Mouse (Mus musculus): Measurements from ENCODE around the gene Max. TPM values are rescaled to one million over a fixed set of nuclear protein-coding genes. Genes with fewer than 3 reads are reported as not detected.

The Max gene
- total RNA-seq, 2 experiments from 2014 or later, result 79.3 to 81.0 TPM

DNA sequence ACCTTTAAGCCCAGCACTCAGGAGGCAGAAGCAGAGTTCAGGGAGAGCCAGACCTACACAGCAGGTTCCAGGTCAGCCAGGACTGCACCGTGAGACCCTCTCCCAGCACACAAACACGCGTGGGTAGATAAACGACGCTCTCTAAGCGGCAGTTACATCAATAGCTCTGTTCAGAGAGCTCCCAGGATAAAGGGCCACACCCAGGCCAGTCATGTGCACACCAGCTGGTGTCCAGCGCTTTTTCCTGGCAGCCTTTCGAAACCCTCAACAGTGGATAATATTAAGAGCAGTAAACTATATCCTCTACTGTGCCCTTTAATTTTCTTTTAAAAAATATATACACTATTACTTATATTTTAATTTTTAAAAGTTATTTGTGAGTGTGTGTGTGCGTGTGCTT lies 49.8 kb downstream of the Max start:
- Histone ChIP-seq H3K4me3 (no peak overlapping the region), H3K27ac (no peak overlapping the region)
- intact Hi-C loops (cut with DNase I), result no loop called here
- no peak for TF ChIP-seq CTCF (IDR thresholded peaks at IDR 0.05)
- DNase-seq (ENCODE audit: extremely low spot score in 1 of 2, low spot score in 2 of 2), result no peak

DNA sequence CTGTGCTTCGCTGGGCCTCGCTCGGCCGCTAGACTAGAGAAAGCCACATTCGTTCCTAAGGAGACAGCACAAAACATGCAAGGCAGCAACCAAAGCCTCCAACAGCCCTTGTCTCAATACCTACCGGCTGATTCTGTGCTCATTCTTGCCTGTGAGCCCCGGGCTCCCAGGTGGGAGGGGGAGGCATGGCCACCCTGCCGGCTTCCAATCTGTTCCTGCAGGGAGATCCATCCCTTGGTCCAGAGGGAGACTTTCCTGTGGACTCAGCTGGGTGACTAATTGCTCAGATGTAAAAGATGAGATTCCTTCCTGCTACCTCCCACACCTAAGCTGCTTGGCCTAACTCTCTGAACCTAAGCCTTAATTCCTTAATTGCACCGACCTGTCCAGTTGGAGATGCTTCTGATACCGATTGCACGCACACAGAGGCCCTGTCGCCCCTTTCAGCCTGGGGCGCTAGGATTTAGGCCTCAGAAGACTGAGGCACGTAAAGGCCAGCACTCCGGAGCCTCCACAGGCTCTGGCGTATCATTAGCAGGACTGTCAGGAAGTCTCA lies 50.8 kb downstream of the Max start:
- no peak overlapping the region for H3K27ac ChIP-seq
- H3K4me3 ChIP-seq, result no peak overlapping the region
- no peak for DNase-seq (ENCODE audit: extremely low spot score in 1 of 2, low spot score in 2 of 2)
- intact Hi-C loops (cut with DNase I), result no loop called here
- TF ChIP-seq CTCF (IDR thresholded peaks at IDR 0.05), result no peak

DNA sequence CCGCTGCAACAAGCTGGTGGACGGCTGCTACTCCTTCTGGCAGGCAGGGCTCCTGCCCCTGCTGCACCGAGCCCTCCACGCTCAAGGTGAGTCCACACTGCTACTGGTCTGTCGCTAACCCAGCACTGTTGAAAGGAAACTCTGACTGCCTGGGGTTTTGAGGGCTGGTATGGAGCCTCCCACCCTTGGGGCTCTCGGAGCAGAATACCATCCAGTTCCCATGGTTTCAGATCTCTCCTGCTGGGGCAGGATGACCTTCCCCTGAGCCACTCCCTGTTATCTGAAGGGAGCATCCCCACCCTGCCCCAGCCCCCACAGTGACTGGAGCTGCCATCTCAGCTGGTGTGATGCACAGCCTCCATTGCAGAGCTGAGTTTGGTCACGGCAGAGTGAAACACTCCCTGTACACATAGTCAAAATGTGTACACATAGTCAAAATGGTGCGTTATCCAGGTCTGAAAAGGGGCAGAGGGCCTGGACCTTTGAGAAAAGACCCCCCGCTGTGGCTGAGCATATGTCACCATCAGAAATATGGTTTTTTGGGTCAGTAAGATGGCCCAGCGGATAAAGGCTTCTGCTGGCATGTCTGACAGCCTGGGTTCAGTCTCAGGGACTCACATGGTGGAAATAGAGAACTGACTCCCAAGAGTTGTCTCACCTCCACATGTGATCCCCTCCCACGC lies 51.6 kb downstream of the Max start:
- DNase-seq (ENCODE audit: extremely low spot score in 1 of 2, low spot score in 2 of 2), result no peak
- Histone ChIP-seq H3K4me3 (no peak overlapping the region), H3K27ac (no peak overlapping the region)
- intact Hi-C loops (cut with DNase I), result no loop called here
- no peak for TF ChIP-seq CTCF (IDR thresholded peaks at IDR 0.05)

DNA sequence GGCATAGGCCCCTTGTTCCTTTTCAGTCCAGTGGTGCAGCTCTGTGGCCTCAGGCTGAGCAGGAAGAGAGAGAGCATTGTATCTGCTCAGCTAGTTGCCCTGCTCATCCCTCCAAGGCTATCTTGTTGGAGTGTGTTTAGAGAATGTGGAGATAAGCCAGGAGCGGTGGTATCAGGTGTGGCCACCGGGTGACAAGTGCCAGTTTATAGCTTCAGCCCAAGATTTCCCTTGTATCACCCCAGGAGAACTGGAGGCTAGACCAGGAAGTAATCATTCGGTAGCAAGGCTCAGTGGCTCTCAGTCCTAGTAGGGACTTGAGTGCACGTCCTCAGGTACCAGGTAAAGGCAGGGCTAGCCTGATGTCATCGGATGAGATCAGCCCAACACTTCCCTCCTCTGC lies 52.8 kb downstream of the Max start:
- H3K27ac ChIP-seq, result no peak overlapping the region
- no peak overlapping the region for H3K4me3 ChIP-seq
- no peak for TF ChIP-seq CTCF (IDR thresholded peaks at IDR 0.05)
- intact Hi-C loops (cut with DNase I), result no loop called here
- no peak for DNase-seq (ENCODE audit: extremely low spot score in 1 of 2, low spot score in 2 of 2)

DNA sequence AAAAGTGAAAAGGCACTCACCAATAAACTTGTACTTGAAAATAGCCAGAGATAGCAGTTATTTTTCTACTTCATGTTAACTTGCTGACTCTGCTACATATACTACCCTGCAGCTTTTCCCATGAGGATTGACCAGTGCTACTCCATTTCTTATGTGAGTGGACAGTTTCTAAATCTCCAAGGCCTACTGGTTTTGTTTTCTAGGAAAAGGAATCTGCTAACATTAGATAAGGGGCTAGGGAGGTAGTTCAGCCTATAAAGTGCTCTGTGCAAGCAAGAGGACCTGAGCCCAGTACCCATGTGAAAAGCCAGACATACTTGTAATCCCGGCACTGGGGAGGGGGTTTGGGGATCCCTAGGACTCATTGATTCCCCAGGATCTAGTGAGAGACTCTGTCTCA lies 55.7 kb downstream of the Max start:
- intact Hi-C loops (cut with DNase I), result no loop called here
- Histone ChIP-seq H3K4me3 (no peak overlapping the region), H3K27ac (no peak overlapping the region)
- no peak for TF ChIP-seq CTCF (IDR thresholded peaks at IDR 0.05)
- DNase-seq (ENCODE audit: extremely low spot score in 1 of 2, low spot score in 2 of 2), result no peak

DNA sequence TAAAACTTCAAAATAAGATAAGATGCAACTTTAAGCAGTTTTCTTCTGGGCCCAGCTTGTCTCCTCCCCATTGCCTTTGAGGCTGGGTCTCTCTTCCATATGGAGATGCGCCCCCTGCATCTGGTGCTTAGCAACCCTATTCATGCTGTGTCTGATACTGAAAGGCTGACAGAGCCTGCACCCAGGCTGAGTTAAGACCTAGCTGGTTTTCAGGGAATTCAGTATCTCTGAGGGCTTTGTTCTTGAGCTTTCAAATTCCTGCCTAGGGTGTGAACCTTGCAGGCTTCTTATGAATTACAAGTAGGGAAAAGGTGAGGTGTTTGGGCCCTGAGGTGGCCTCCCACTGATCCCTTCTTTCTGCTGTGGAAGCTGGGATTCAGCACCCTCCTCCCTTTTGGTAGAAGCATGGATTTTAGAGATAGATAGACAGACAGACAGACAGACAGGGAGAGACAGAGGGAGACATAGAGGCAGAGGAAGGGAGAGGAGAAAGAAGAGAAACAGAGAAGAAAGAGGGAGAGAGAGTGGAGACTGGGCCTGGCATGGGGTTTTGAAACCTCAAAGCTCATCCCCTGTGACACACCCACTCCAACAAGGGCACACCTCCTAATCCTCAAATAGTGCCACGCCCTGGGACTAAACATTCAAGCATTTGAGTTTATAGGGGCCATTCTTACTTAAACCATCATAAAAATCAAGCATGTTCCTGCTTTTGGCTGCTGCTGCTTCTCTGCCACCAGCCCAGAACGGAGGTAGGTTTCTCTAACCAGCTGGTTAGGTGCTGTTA lies 60.3 kb downstream of the Max start:
- Histone ChIP-seq H3K27ac (no peak overlapping the region), H3K4me3 (no peak overlapping the region)
- intact Hi-C loops (cut with DNase I), result no loop called here
- no peak for TF ChIP-seq CTCF (IDR thresholded peaks at IDR 0.05)
- DNase-seq (ENCODE audit: extremely low spot score in 1 of 2, low spot score in 2 of 2), result no peak

DNA sequence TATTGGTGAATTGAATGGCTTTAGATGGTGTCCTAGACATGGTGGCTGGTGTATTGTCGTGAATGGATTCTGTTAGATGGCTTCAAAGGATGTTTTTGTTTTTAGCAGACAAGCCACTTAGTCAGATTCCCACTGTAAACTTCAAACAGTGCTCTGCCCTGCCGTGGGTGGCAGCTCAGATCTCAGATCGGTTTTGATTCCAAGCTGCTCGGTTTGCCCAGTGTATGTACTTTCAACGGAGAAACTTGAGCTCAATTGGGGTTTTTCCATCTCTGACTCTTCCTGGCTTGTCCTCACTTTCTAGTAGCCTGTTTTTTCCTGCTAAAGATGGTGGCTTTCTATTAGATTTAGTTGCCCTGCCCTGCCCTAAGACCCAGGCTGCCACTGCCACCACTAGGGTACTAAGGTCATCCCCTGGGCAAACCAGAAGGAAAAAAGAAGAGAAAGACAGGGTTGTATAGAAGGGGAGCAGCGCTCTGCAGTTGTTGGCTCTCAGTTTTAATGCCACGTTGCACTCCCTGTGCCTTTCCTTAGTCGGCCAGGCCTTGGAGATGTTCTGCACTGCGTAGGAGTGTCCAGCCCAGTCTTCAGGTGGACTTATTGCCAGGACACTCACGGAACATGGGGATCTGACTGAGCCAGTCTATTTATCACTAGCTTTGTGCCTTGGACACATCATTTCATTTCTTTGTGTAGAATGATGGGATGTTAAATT lies 62.6 kb downstream of the Max start:
- no peak for DNase-seq (ENCODE audit: extremely low spot score in 1 of 2, low spot score in 2 of 2)
- intact Hi-C loops (cut with DNase I), result no loop called here
- no peak for TF ChIP-seq CTCF (IDR thresholded peaks at IDR 0.05)
- Histone ChIP-seq H3K27ac (no peak overlapping the region), H3K4me3 (no peak overlapping the region)

DNA sequence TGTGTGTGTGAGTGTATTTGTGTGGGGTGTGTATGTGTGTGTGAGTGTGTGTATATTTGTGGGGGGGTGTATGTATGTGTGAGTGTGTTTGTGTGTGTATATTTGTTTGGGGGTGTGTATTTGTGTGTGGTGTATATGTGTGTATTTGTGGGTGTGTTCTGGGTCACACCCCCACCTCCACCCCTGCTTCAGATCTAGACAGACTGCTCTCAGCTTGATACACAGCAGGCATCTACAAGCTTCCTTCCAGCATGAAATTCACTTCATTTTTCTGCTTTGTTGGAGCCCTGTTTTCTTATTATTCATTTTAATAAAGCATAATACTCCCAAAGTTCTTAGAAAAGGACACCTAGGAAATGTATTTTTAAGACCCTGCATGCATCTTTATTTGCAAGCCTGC lies 63.9 kb downstream of the Max start:
- no peak for DNase-seq (ENCODE audit: extremely low spot score in 1 of 2, low spot score in 2 of 2)
- Histone ChIP-seq H3K27ac (no peak overlapping the region), H3K4me3 (no peak overlapping the region)
- no peak for TF ChIP-seq CTCF (IDR thresholded peaks at IDR 0.05)
- intact Hi-C loops (cut with DNase I), result no loop called here

DNA sequence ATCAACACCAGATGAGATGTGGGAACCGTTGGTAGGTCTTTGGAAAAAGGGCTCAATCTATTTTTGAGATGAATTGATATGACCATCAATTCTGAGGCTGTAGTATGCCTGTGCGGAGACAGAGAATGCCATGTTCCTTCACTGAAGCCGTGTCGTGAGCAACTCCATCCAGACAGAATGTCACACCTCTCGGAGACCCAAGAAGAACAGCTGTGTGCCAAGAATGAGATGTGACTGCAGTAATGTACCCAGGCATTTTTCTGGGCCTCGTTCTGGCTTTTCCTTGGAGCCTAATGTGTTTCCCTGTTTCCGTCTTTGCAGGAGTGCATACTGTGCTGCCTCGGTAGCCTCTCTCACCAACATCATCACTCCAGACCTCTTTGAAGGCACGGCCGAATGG lies 65.0 kb downstream of the Max start:
- intact Hi-C loops (cut with DNase I), result no loop called here
- Histone ChIP-seq H3K4me3 (no peak overlapping the region), H3K27ac (no peak overlapping the region)
- no peak for TF ChIP-seq CTCF (IDR thresholded peaks at IDR 0.05)
- no peak for DNase-seq (ENCODE audit: extremely low spot score in 1 of 2, low spot score in 2 of 2)

DNA sequence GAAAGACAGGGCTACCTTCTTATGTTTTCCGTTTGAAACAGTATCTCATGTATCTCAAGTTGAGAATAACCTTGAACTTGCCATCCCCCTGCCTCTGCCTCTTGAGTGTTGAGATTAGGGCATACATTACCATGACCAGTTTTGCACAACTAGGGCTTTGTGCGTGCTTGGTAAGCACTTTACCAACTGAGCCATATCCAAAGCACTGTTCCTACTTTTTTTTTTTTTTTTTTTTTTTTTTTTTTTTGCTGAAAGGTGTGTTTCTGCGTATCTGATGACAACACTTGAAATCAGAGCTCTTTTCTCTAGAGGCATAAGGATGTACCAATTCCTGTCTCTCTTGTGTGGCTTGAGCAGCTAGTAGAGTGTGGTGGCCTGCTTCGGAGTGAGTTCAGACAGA lies 65.4 kb downstream of the Max start:
- intact Hi-C loops (cut with DNase I), result no loop called here
- no peak for DNase-seq (ENCODE audit: extremely low spot score in 1 of 2, low spot score in 2 of 2)
- TF ChIP-seq CTCF (IDR thresholded peaks at IDR 0.05), result no peak
- no peak overlapping the region for H3K27ac ChIP-seq
- no peak overlapping the region for H3K4me3 ChIP-seq

DNA sequence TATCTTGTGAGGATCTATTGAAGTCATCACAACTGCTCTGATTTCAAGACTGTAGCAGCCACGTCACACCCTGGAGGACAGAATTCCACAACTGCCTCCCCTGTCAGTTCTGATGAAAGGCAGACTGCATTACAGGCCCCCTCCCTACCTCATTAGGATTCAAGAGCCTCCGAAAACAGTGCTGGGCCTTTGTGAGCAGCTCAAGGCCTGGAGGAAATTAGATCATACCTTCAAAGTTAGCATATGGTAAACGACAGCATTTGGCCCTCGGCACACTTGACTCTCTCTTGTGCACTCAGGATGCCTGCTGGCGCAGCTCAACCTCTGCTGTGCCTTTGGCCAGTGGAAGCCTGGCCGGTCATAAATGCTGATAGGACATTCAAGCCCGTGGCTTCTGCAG lies 66.2 kb downstream of the Max start:
- Histone ChIP-seq H3K27ac (no peak overlapping the region), H3K4me3 (no peak overlapping the region)
- DNase-seq (ENCODE audit: extremely low spot score in 1 of 2, low spot score in 2 of 2), result no peak
- no peak for TF ChIP-seq CTCF (IDR thresholded peaks at IDR 0.05)
- intact Hi-C loops (cut with DNase I), result no loop called here

Measured in left cerebral cortex, adult 2 months (tissue).